Mouse (Mus musculus) liver, adult 2 months (tissue): ENCODE results near the gene Skap2.

Source experiments
- CTCF ChIP-seq: fragments of 200-500 bp; IDR thresholded peaks from 2 replicates; pipeline ENCODE4 v1.5.1; 2011; ENCODE audit warnings: low read depth, low read length, control low read depth
- POLR2A ChIP-seq: fragments of 200-500 bp; IDR thresholded peaks from 2 replicates; pipeline ENCODE4 v1.6.1; 2011; ENCODE audit warnings: low read length, control low read depth; ENCODE audit not compliant: insufficient read depth; ENCODE audit errors: extremely low read depth

GRCm38 (mm10) chr6:52058120-52058519, 45.8 kb upstream of the Skap2 start:
- TF ChIP-seq CTCF: no peak
- TF ChIP-seq POLR2A: no peak
